Mouse (Mus musculus) C2C12 (cell line): Measurements from ENCODE around the gene Tcn2.

ENCODE experiments used
- CTCF ChIP-seq: IDR thresholded peaks from one replicate; pipeline ENCODE4 v1.5.1; 2011; ENCODE audit not compliant: control insufficient read depth, insufficient read depth, insufficient read length
- FOSL1 ChIP-seq: IDR thresholded peaks from one replicate; pipeline ENCODE4 v1.8.0; 2011; ENCODE audit warnings: mild to moderate bottlenecking, low read length; ENCODE audit not compliant: poor library complexity, insufficient read depth, severe bottlenecking
- MAX ChIP-seq: IDR thresholded peaks from one replicate; pipeline ENCODE4 v1.6.1; 2011; ENCODE audit warnings: mild to moderate bottlenecking, control low read depth
- MYOD1 ChIP-seq: IDR thresholded peaks from one replicate; pipeline ENCODE4 v1.6.1; 2011; ENCODE audit warnings: low read depth; ENCODE audit not compliant: control insufficient read depth, insufficient read length
- USF1 ChIP-seq: IDR thresholded peaks from one replicate; pipeline ENCODE4 v1.6.1; 2011; ENCODE audit warnings: low read depth, mild to moderate bottlenecking, control low read depth, moderate library complexity

- TF ChIP-seq CTCF, result no peak
- no peak for TF ChIP-seq FOSL1
- no peak for TF ChIP-seq MYOD1
- TF ChIP-seq MAX, result no peak
- TF ChIP-seq USF1, result peak; percentile 90
These were observed 53.3 kb downstream of the Tcn2 start for GRCm38 (mm10) chr11:3878660-3879059.
